Mouse (Mus musculus) E14TG2a.4 (cell line): ENCODE results near the gene Fam129b.

Experiments
- CTCF ChIP-seq: conservative IDR thresholded peaks from 2 replicates; pipeline ENCODE4 v1.5.1; 2014; ENCODE audit warnings: low read length
- NANOG ChIP-seq: IDR thresholded peaks from 2 replicates; pipeline ENCODE4 v1.6.1; 2014; ENCODE audit warnings: borderline replicate concordance, low read length, mixed read lengths
- POU5F1 ChIP-seq: IDR thresholded peaks from 2 replicates; pipeline ENCODE4 v1.6.1; 2014; ENCODE audit warnings: low read length, borderline replicate concordance

DNA sequence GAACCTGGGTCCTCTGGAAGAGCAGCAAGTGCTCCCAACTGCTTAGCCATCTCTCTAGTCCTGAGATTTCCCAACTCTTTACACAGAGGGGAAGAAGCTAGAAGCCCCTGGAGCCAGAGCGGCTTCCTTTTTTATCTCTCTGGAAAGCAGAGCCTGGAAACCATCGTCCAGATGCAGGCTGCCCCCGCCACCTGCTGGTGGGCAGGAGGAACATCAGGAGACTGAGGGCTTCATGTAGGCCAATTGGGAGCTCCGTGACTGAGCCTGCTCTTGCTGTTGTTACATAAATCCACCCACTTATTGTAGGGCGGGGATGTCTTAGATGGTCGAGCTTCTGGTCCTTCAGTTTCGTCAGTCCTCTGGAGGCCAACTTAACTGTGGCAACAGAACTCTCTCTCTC lies 18.3 kb upstream of the Fam129b start:
- TF ChIP-seq CTCF (peak; percentile 97), POU5F1 (no peak), NANOG (no peak)
